Mouse (Mus musculus): ENCODE data around the gene AU022252.

DNA sequence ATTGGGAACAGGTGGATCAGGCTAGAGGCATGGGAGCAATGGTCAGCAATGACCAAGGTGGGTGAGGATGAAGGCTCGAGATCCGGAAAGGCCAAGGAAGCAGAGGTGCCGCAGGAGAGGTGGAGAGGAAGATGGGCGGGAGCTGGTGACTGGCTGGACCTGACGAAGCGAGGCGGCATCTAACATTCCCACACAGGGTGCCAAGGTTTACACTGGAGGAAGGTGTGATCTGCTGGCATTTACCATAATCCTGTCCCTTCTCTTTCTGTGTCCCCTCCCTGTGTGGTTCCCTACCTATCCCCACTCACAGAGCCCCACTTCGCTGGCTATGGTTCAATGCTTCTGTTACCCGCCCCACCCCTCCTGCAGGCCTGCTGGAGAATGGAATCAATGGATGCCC is 13.4 kb upstream of the AU022252 start:
- TF ChIP-seq GATA1 (IDR thresholded peaks at IDR 0.05; ENCODE audit: low read length) (no peak), TAL1 (IDR thresholded peaks at IDR 0.05; ENCODE audit: low read length) (no peak)

Measured in erythroblast, embryonic 14.5 days (primary cell).